Mouse (Mus musculus) neural tube, embryonic 15.5 days (tissue): ENCODE data around the gene Usp7. TPM values are rescaled to one million over a fixed set of nuclear protein-coding genes. Genes with fewer than 3 reads are reported as not detected.

ENCODE experiments used
- ATAC-seq: fragments of 200-750 bp; cut with Nextera tagmentation; 2 replicates; pipeline ENCODE4 v1.8.0; 2017; ENCODE audit warnings: mild to moderate bottlenecking, moderate TSS enrichment, moderate library complexity; ENCODE audit not compliant: low FRiP score
- H3K27ac ChIP-seq: fragments of 300-500 bp; sonication (generic); replicated peaks from 2 replicates; pipeline ENCODE4 v1.5.1; 2015; ENCODE audit warnings: mild to moderate bottlenecking, inconsistent platforms
- H3K27me3 ChIP-seq: fragments of 300-500 bp; sonication (generic); replicated peaks from 2 replicates; pipeline ENCODE4 v1.6.1; 2015; ENCODE audit warnings: inconsistent platforms
- H3K36me3 ChIP-seq: fragments of 300-500 bp; sonication (generic); 2 replicates; pipeline ENCODE4 v1.6.1; 2015; ENCODE audit warnings: inconsistent platforms
- H3K4me1 ChIP-seq: fragments of 300-500 bp; sonication (generic); 2 replicates; pipeline ENCODE4 v1.6.1; 2015; ENCODE audit warnings: inconsistent platforms
- H3K4me2 ChIP-seq: fragments of 300-500 bp; sonication (generic); 2 replicates; pipeline ENCODE4 v1.6.1; 2015; ENCODE audit warnings: inconsistent platforms, mild to moderate bottlenecking, moderate library complexity
- H3K4me3 ChIP-seq: fragments of 300-500 bp; sonication (generic); replicated peaks from 2 replicates; pipeline ENCODE4 v1.5.1; 2015; ENCODE audit warnings: mild to moderate bottlenecking, inconsistent platforms
- H3K9ac ChIP-seq: fragments of 300-500 bp; sonication (generic); replicated peaks from 2 replicates; pipeline ENCODE4 v1.6.1; 2015; ENCODE audit warnings: mild to moderate bottlenecking, inconsistent platforms
- H3K9me3 ChIP-seq: fragments of 300-500 bp; sonication (generic); replicated peaks from 2 replicates; pipeline ENCODE4 v1.6.1; 2016; ENCODE audit warnings: inconsistent platforms
- WGBS: fragments of 180-500 bp; shearing (Covaris S2); methylation state at CpG from one replicate; pipeline ENCODE4 v1.1.7; 2015; ENCODE audit warnings: mixed read lengths; 5-methylcytosine and 5-hydroxymethylcytosine counted together
- polyA plus RNA-seq: library from polyadenylated mRNA; unstranded; fragments of >200 nt; fragmentation: Nextera tagmentation; extraction: Ambion mirVana; gene quantifications from 2 replicates; pipeline ENCODE4 v1.2.1, GENCODE M21; 2015

Gene Usp7
- polyA plus RNA-seq, 1 experiment from 2014 or later = 27.8 TPM

GRCm38 (mm10) chr16:8746509-8746908 lies 45.6 kb downstream of the Usp7 start:
- Histone ChIP-seq H3K27me3 (no peaks in the 10 kb centered on the region), H3K36me3 (no peaks in the 10 kb centered on the region), H3K4me3 (no peak overlapping the region), H3K27ac (no peak overlapping the region), H3K9me3 (no peaks in the 10 kb centered on the region), H3K4me2 (no peak overlapping the region), H3K4me1 (no peaks in the 10 kb centered on the region), H3K9ac (no peak overlapping the region)
- ATAC-seq = no peak
- WGBS = 87% methylated on average over 2 of the region's 2 CpGs

GRCm38 (mm10) chr16:8745751-8746150 lies 46.4 kb downstream of the Usp7 start:
- H3K27me3 ChIP-seq = no peaks in the 10 kb centered on the region
- H3K27ac ChIP-seq = no peak overlapping the region
- no peak for ATAC-seq
- H3K4me2 ChIP-seq = no peak overlapping the region
- H3K9ac ChIP-seq = no peak overlapping the region
- H3K4me3 ChIP-seq = no peak overlapping the region
- 92% methylated on average over 2 of the region's 2 CpGs for WGBS
- no peaks in the 10 kb centered on the region for H3K36me3 ChIP-seq
- H3K9me3 ChIP-seq = no peaks in the 10 kb centered on the region
- no peaks in the 10 kb centered on the region for H3K4me1 ChIP-seq

DNA sequence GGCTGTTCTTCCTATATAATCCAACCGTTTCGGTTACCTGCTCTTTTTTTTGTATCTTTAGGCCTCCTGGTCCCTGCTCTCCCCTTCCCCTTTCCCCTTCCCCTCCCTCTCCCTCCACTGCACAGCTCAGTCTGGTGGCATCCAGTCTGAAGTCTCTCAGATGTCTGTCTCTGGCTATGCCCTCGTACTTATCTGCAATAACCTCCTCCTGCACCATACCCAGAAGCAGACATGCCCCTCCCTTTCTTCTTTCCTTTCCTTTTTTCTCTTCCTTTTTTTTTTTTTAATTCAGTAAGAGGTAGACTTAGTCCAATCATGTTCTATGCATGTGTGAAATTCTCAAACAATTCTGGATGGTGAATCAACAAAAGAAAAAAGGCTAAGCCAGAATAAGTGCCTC lies 48.1 kb downstream of the Usp7 start:
- Histone ChIP-seq H3K4me3 (no peak overlapping the region), H3K27me3 (no peaks in the 10 kb centered on the region), H3K9ac (no peak overlapping the region), H3K9me3 (no peaks in the 10 kb centered on the region), H3K27ac (no peak overlapping the region), H3K4me2 (no peak overlapping the region), H3K36me3 (no peaks in the 10 kb centered on the region), H3K4me1 (peaks cover 3% of the 10 kb centered on the region; the same call in 1 of the 2 replicates)
- no peak for ATAC-seq
- 75% methylated on average over 3 of the region's 3 CpGs for WGBS

DNA sequence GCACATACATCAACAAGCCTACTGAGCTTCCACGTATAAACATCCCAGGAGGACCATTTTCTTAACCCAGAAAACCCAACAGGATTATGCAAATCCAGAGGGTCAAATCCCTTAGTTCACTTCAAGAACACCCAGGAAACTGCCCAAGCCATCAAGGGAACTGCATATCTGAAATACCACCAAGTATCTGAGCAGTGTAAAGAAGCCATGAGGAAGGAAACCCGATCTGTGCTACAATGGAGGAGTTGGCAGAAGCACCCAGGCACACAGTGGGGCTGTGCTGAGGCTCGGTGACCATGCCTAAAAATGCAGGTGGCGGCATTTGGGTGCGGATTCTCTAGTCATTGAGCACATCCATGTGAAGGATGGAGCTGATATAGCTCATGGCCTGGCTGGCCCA lies 50.4 kb downstream of the Usp7 start:
- no peak overlapping the region for H3K4me2 ChIP-seq
- WGBS = 74% methylated on average over 5 of the region's 5 CpGs
- no peaks in the 10 kb centered on the region for H3K36me3 ChIP-seq
- H3K9me3 ChIP-seq = no peaks in the 10 kb centered on the region
- no peak overlapping the region for H3K9ac ChIP-seq
- no peak for ATAC-seq
- no peak overlapping the region for H3K27ac ChIP-seq
- no peak overlapping the region for H3K4me3 ChIP-seq
- no peaks in the 10 kb centered on the region for H3K27me3 ChIP-seq
- peaks cover 12% of the 10 kb centered on the region for H3K4me1 ChIP-seq

GRCm38 (mm10) chr16:8741110-8741509 lies 51.0 kb downstream of the Usp7 start:
- ATAC-seq = no peak
- no peak overlapping the region for H3K4me2 ChIP-seq
- H3K4me1 ChIP-seq = peaks cover 17% of the 10 kb centered on the region
- no peaks in the 10 kb centered on the region for H3K36me3 ChIP-seq
- H3K4me3 ChIP-seq = no peak overlapping the region
- no peaks in the 10 kb centered on the region for H3K27me3 ChIP-seq
- H3K27ac ChIP-seq = no peak overlapping the region
- 78% methylated on average over 1 of the region's 1 CpGs for WGBS
- no peak overlapping the region for H3K9ac ChIP-seq
- no peaks in the 10 kb centered on the region for H3K9me3 ChIP-seq

- Histone ChIP-seq H3K27ac (peak overlapping the region; percentile 96), H3K4me1 (peaks cover 40% of the 10 kb centered on the region), H3K4me3 (peak overlapping the region; percentile 99), H3K9me3 (no peaks in the 10 kb centered on the region), H3K4me2 (peak overlapping the region; percentile 69), H3K9ac (peak overlapping the region; percentile 93), H3K36me3 (no peaks in the 10 kb centered on the region), H3K27me3 (no peaks in the 10 kb centered on the region)
- 2% methylated on average over 74 of the region's 126 CpGs for WGBS
- ATAC-seq = peak; percentile 93
Observed at GRCm38 (mm10) chr16:8738542-8739514, 53.3 kb downstream of the Usp7 start.

GRCm38 (mm10) chr16:8737666-8738541 lies 54.2 kb downstream of the Usp7 start:
- peak overlapping the region; percentile 94 for H3K4me2 ChIP-seq
- H3K27ac ChIP-seq = peak overlapping the region; percentile 85
- H3K9me3 ChIP-seq = no peaks in the 10 kb centered on the region
- peak overlapping the region; percentile 93 for H3K9ac ChIP-seq
- no peaks in the 10 kb centered on the region for H3K36me3 ChIP-seq
- H3K4me3 ChIP-seq = peak overlapping the region; percentile 99
- WGBS = under 1% methylated on average over 71 of the region's 110 CpGs
- H3K27me3 ChIP-seq = no peaks in the 10 kb centered on the region
- H3K4me1 ChIP-seq = peaks cover 42% of the 10 kb centered on the region
- 0 out of 2 replicates have a peak, but pooled peaks have one; percentile 11 for ATAC-seq

DNA sequence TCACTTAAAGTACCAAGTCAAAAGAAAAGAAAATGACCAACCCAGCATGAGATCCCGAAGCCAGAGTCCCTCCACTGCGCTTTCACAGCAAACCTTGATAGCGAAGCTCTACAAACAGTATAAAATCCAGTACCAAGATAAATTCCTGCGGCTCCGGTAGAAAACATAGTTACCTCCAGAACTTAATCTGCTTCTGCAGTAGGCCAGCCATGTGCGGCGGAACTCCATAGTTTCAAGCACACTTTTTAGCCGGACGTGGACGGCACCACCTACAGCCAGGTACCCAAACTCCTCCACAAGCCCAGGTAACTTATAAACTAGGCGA lies 54.8 kb downstream of the Usp7 start:
- H3K4me3 ChIP-seq = peak overlapping the region; percentile 99
- H3K9ac ChIP-seq = peak overlapping the region; percentile 93
- H3K4me2 ChIP-seq = peak overlapping the region; percentile 94
- no peak overlapping the region for H3K27ac ChIP-seq
- H3K27me3 ChIP-seq = no peaks in the 10 kb centered on the region
- no peak for ATAC-seq
- under 1% methylated on average over 11 of the region's 11 CpGs for WGBS
- peaks cover 42% of the 10 kb centered on the region for H3K4me1 ChIP-seq
- H3K9me3 ChIP-seq = no peaks in the 10 kb centered on the region
- H3K36me3 ChIP-seq = no peaks in the 10 kb centered on the region

DNA sequence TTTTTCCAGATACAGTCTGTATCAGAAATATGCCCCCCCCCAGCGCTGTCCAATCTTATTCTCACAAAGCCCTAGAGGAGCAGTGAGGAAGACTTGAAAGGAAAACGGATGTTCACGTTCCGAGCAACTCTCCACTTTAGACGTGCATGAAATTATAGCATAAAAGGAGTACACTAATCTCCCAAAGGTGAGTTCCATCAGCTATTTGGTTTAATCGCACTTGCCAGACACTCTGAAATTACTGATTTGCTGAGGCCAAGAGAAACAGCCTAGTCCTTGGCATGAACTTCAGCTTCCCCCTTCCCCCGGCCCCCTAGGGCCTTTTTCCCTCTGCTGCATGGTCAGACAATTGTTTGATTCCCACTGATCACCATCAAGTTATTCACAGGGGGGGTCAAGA lies 55.4 kb downstream of the Usp7 start:
- Histone ChIP-seq H3K36me3 (no peaks in the 10 kb centered on the region), H3K9me3 (no peaks in the 10 kb centered on the region), H3K4me1 (peaks cover 45% of the 10 kb centered on the region), H3K27me3 (no peaks in the 10 kb centered on the region), H3K27ac (no peak overlapping the region), H3K4me3 (peak overlapping the region; percentile 99), H3K9ac (peak overlapping the region; percentile 93), H3K4me2 (peak overlapping the region; percentile 94)
- no peak for ATAC-seq
- WGBS = 2% methylated on average over 7 of the region's 7 CpGs

DNA sequence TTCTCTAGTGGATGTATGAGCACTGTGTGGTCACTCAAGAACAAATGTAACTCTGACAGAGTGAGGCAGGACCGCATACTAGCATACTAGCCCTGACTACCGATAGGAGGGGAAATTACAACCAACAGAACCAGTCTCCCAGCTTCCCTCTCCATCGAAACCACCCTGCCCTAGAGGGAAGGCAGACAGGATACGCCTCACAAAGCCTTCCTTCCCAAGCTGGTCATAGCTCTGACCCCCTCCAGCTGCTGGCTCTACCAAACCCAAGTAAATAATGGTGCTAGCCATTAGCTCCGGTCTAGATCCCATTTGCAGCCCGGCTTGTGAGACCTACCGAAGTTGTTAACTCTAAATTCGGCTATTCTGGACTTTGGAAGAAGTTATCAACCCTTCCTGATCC lies 56.1 kb downstream of the Usp7 start:
- H3K4me2 ChIP-seq = peak overlapping the region; percentile 94
- H3K4me1 ChIP-seq = peaks cover 52% of the 10 kb centered on the region
- no peaks in the 10 kb centered on the region for H3K9me3 ChIP-seq
- H3K27me3 ChIP-seq = no peaks in the 10 kb centered on the region
- peak overlapping the region; percentile 99 for H3K4me3 ChIP-seq
- no peaks in the 10 kb centered on the region for H3K36me3 ChIP-seq
- H3K9ac ChIP-seq = peak overlapping the region; percentile 93; the same call in 1 of the 2 replicates
- 13% methylated on average over 8 of the region's 8 CpGs for WGBS
- no peak overlapping the region for H3K27ac ChIP-seq
- no peak for ATAC-seq

- WGBS = 90% methylated on average over 4 of the region's 4 CpGs
- Histone ChIP-seq H3K36me3 (no peaks in the 10 kb centered on the region), H3K27me3 (no peaks in the 10 kb centered on the region), H3K27ac (no peak overlapping the region), H3K9ac (no peak overlapping the region), H3K4me3 (no peak overlapping the region), H3K4me1 (peaks cover 62% of the 10 kb centered on the region), H3K9me3 (no peaks in the 10 kb centered on the region), H3K4me2 (peak overlapping the region; percentile 94; the same call in 1 of the 2 replicates)
- ATAC-seq = no peak
Observed at GRCm38 (mm10) chr16:8734693-8735092, 57.4 kb downstream of the Usp7 start.
